Mouse (Mus musculus): ENCODE measurements around the gene Mphosph9. TPM values are rescaled to one million over a fixed set of nuclear protein-coding genes. Genes with fewer than 3 reads are reported as not detected.

Gene Mphosph9
- total and polyA plus RNA-seq, 3 experiments = 10.4 to 60.8 (median 10.9) TPM

DNA sequence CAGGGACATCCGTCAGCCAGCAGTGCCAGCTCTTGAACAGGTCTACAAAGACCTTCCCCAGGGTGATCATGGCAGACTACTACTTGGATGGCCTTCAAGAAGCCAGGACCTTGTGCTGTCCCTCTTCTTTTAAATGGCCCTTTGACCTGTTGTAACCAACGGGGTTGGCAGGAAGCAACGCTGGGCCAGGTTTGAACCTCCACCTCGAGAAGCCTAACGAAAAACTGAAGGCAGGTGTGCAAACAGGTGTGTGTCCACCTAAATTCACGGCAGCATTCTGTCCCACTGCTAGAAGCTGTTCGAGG, 106.1 kb downstream of the Mphosph9 start:
- Histone ChIP-seq H3K79me2 (ENCODE audit: control insufficient read depth, insufficient read depth, low read length, poor library complexity) (no peaks in the 10 kb centered on the region), H3K4me1 (ENCODE audit: control insufficient read depth in 1 of 2, insufficient read depth in 2 of 2, low read length in 2 of 2) (no peaks in the 10 kb centered on the region), H3K9ac (ENCODE audit: control insufficient read depth, low read depth, low read length, poor library complexity, severe bottlenecking) (no peak overlapping the region), H3K36me3 (ENCODE audit: control insufficient read depth in 1 of 2, insufficient read depth in 2 of 2, low read length in 2 of 2) (no peaks in the 10 kb centered on the region), H3K27me3 (ENCODE audit: control insufficient read depth in 1 of 2, insufficient read depth in 2 of 2, low read length in 2 of 2) (no peaks in the 10 kb centered on the region), H3K9me3 (replicated peaks; ENCODE audit: insufficient read depth, low read length) (no peaks in the 10 kb centered on the region), H3K4me3 (ENCODE audit: control insufficient read depth in 1 of 2, insufficient read depth in 1 of 2, low read depth in 2 of 2, low read length in 2 of 2) (no peak overlapping the region), H3K27ac (ENCODE audit: control insufficient read depth, low read depth, low read length) (no peak overlapping the region)
- DNase-seq (ENCODE audit: low read depth, low spot score) = no peak
- TF ChIP-seq ETS1 (IDR thresholded peaks at IDR 0.05; ENCODE audit: low read depth, low read length) (no peak), MAX (IDR thresholded peaks at IDR 0.05; ENCODE audit: low read length) (no peak), MYB (IDR thresholded peaks at IDR 0.05; ENCODE audit: low read depth, low read length) (no peak), SIN3A (IDR thresholded peaks at IDR 0.05; ENCODE audit: low read length) (no peak), TAL1 (IDR thresholded peaks at IDR 0.05; ENCODE audit: low read length) (no peak), ZKSCAN1 (IDR thresholded peaks at IDR 0.05; ENCODE audit: low read depth, low read length) (no peak), ZC3H11A (IDR thresholded peaks at IDR 0.05; ENCODE audit: low read depth, low read length) (no peak), NRF1 (IDR thresholded peaks at IDR 0.05; ENCODE audit: insufficient read depth, low read depth, low read length, poor library complexity, severe bottlenecking) (no peak)

DNA sequence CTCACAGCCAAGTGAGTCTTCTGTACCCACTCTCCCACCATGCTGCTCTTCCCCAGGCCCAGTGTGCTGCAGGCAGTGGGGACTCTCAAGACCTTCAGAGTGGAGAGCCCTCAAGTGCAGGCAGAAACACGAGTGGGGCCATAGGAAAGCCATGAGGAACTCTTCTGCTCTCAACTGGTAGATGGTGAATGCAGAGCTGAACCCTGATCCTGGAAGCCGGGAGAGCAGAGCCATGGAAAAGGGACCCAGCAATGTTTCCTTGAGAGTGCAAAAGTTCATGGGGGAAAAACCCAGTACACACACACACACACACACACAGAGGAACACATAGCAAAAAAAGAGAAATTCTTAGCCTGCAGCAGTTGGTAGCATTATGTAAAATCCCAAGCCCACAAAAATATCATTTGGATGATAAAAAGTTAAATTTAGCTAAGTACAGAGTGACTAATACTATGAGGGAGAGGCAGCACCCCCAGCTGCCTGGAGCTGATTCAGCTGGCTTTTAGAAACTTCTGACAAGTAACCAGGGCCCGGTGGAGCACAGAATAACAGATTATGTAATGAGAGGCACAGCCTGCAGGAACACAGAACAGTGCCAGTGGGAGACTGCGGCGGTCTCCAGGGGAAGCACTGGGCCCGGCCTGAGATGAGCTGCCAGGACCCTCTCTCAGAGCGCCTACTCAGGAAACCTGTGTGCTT, 106.6 kb downstream of the Mphosph9 start:
- Histone ChIP-seq H3K27me3 (ENCODE audit: control insufficient read depth in 1 of 2, insufficient read depth in 2 of 2, low read length in 2 of 2) (no peaks in the 10 kb centered on the region), H3K9ac (ENCODE audit: control insufficient read depth, low read depth, low read length, poor library complexity, severe bottlenecking) (no peak overlapping the region), H3K4me3 (ENCODE audit: control insufficient read depth in 1 of 2, insufficient read depth in 1 of 2, low read depth in 2 of 2, low read length in 2 of 2) (no peak overlapping the region), H3K9me3 (replicated peaks; ENCODE audit: insufficient read depth, low read length) (no peaks in the 10 kb centered on the region), H3K4me1 (ENCODE audit: control insufficient read depth in 1 of 2, insufficient read depth in 2 of 2, low read length in 2 of 2) (no peaks in the 10 kb centered on the region), H3K36me3 (ENCODE audit: control insufficient read depth in 1 of 2, insufficient read depth in 2 of 2, low read length in 2 of 2) (no peaks in the 10 kb centered on the region), H3K27ac (ENCODE audit: control insufficient read depth, low read depth, low read length) (no peak overlapping the region), H3K79me2 (ENCODE audit: control insufficient read depth, insufficient read depth, low read length, poor library complexity) (no peaks in the 10 kb centered on the region)
- TF ChIP-seq POLR2AphosphoS2 (IDR thresholded peaks at IDR 0.05; ENCODE audit: low read length) (no peak), JUND (IDR thresholded peaks at IDR 0.05; ENCODE audit: low read depth, low read length) (no peak), SMC3 (IDR thresholded peaks at IDR 0.05; ENCODE audit: low read depth, low read length) (no peak), USF2 (IDR thresholded peaks at IDR 0.05; ENCODE audit: borderline replicate concordance in 1 of 2, insufficient read depth in 1 of 2, low read depth in 1 of 2, low read length in 2 of 2) (no peak), CHD1 (IDR thresholded peaks at IDR 0.05; ENCODE audit: low read depth, low read length) (no peak), NELFE (IDR thresholded peaks at IDR 0.05; ENCODE audit: low read depth, low read length) (no peak), CTCF (IDR thresholded peaks at IDR 0.05 in 2 of 3, conservative IDR thresholded peaks at IDR 0.05 in 1 of 3; ENCODE audit: control insufficient read depth in 1 of 3, insufficient read depth in 1 of 3, low read depth in 2 of 3, low read length in 3 of 3, poor library complexity in 1 of 3, severe bottlenecking in 1 of 3) (no peak)
- DNase-seq (ENCODE audit: low read depth, low spot score) = no peak

- H3K4me1 ChIP-seq (ENCODE audit: control insufficient read depth in 1 of 2, insufficient read depth in 2 of 2, low read length in 2 of 2) = no peaks in the 10 kb centered on the region
- H3K9me3 ChIP-seq (replicated peaks; ENCODE audit: insufficient read depth, low read length) = no peaks in the 10 kb centered on the region
- H3K36me3 ChIP-seq (ENCODE audit: control insufficient read depth in 1 of 2, insufficient read depth in 2 of 2, low read length in 2 of 2) = no peaks in the 10 kb centered on the region
- no peak for DNase-seq (ENCODE audit: low read depth, low spot score)
- no peaks in the 10 kb centered on the region for H3K27me3 ChIP-seq (ENCODE audit: control insufficient read depth in 1 of 2, insufficient read depth in 2 of 2, low read length in 2 of 2)
- H3K9ac ChIP-seq (ENCODE audit: control insufficient read depth, low read depth, low read length, poor library complexity, severe bottlenecking) = no peak overlapping the region
- no peak overlapping the region for H3K4me3 ChIP-seq (ENCODE audit: control insufficient read depth in 1 of 2, insufficient read depth in 1 of 2, low read depth in 2 of 2, low read length in 2 of 2)
- H3K79me2 ChIP-seq (ENCODE audit: control insufficient read depth, insufficient read depth, low read length, poor library complexity) = no peaks in the 10 kb centered on the region
- no peak overlapping the region for H3K27ac ChIP-seq (ENCODE audit: control insufficient read depth, low read depth, low read length)
- TF ChIP-seq MAX (IDR thresholded peaks at IDR 0.05; ENCODE audit: low read length) (no peak), MXI1 (IDR thresholded peaks at IDR 0.05; ENCODE audit: low read depth, low read length) (no peak), POLR2AphosphoS2 (IDR thresholded peaks at IDR 0.05; ENCODE audit: low read length) (no peak), GABPA (IDR thresholded peaks at IDR 0.05; ENCODE audit: low read depth, low read length) (no peak), ZMIZ1 (IDR thresholded peaks at IDR 0.05; ENCODE audit: low read depth, low read length) (no peak)
These were observed 107.2 kb downstream of the Mphosph9 start for GRCm38 (mm10) chr5:124220551-124220950.

Measured in MEL (cell line).